Mouse (Mus musculus) bone marrow macrophage, adult 2 months (primary cell): ENCODE measurements at regions not wholly inside any gene's neighbourhood (a gene's known extent, or its start where the extent isn't known, plus 50 kb on each side); places are given as distances from the start of the nearest gene placed in this dataset.

Experiments used
- CTCF ChIP-seq: IDR thresholded peaks from 2 replicates; pipeline ENCODE4 v1.5.1; 2012; ENCODE audit warnings: low read depth, mild to moderate bottlenecking, low read length, moderate library complexity
- POLR2A ChIP-seq: IDR thresholded peaks from 2 replicates; pipeline ENCODE4 v1.6.1; 2012; ENCODE audit warnings: mild to moderate bottlenecking, low read depth, low read length, borderline replicate concordance

DNA sequence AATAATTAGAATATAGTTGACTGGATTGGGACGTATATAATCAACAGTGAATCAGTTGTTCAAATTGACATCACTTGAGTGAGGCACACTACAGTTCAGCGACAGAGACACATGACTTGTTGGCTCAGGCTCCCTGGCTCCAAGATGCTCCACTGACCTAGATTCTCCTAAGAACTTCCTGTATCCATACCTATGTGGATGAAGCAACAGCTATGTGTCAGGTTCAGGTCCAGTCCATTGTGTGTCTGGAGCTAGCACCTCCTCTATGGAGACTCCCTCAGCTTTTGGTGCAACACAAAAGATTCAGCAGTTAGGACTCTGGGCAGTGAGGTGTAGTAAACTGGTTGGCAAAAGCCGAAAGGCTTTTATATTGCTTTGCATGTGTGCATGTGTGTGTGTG lies 251.6 kb downstream of the Ankrd50 start:
- TF ChIP-seq CTCF (no peak), POLR2A (no peak)
